Comparison of ENCODE assay signal across 27 mouse cellular contexts in the genomic region with DNA sequence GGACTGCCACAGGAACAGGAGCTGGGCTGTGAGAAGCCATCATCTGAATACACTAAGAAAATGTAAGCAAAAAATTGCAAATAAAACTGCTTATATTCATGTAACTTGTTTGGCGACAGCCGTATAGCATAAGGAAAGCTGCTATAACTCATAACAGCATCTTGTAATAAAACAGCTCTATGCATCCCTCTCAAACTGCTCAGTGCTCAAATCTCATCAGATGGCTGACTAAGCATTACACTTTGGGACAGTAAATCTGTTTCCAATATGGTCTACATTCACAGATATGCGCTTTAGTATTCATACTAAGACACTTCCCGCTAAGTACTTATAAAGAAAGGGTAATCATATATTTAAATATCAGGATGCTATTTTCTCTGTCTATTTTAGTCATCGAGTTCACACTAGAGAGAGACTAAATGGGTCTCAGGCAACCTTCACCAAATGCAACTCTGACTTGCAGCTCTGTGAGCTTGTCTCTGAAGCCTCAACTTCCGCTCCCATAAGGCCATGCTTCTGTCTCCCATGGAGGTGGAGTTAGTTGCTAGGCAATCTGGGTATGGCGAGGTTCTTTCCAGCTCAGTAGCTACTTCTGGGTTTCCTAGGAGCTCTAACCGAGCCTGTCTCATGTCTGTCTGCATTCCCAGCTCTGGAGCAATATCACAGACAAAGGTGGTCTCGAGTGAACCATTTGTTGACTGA.
DNase-seq lines count a peak whose midpoint lies in the region; ATAC-seq and TF ChIP-seq lines count a peak whose summit lies in the region.
"Had no signal": no experiment of that assay in that cellular context is flagged by ENCODE, and none has a peak within 500 bp of the region (broad histone marks: within the 10 kb centered on the region; RNA-seq: fewer than 3 reads in every experiment).

No protein-coding gene starts in this region.

- no peaks in the 10 kb centered on the region for H3K9me3 ChIP-seq in forebrain, embryonic 14.5 days (replicated peaks; ENCODE audit: control insufficient read depth, low read length)
- no peaks in the 10 kb centered on the region for H3K9me3 ChIP-seq in forebrain, embryonic 12.5 days
- H3K9me3 ChIP-seq in hindbrain, embryonic 12.5 days (replicated peaks) = no peaks in the 10 kb centered on the region
- H3K9me3 ChIP-seq in hindbrain, embryonic 14.5 days (ENCODE audit: control insufficient read depth, low read length) = 0 out of 2 replicates have a peak, but pooled peaks cover 4% of the 10 kb centered on the region
- H3K9me3 ChIP-seq: G1E; heart, embryonic 12.5 days; limb, embryonic 13.5 days; liver, embryonic 12.5 days; megakaryocyte, embryonic 14.5 days had no signal

- TF ChIP-seq CTCF in brain, embryonic 14.5 days (IDR thresholded peaks at IDR 0.05; ENCODE audit: borderline replicate concordance, extremely low read depth, insufficient read depth, insufficient read length) = no peak

- no peak for TF ChIP-seq POLR2A in brain, embryonic 14.5 days (IDR thresholded peaks at IDR 0.05; ENCODE audit: borderline replicate concordance, extremely low read depth, insufficient read depth, insufficient read length, poor library complexity, severe bottlenecking)

- H3K36me3 ChIP-seq in forebrain, embryonic 14.5 days (ENCODE audit: control insufficient read depth, insufficient read depth, low read length) = no peaks in the 10 kb centered on the region
- no peaks in the 10 kb centered on the region for H3K36me3 ChIP-seq in forebrain, embryonic 12.5 days (replicated peaks)
- no peaks in the 10 kb centered on the region for H3K36me3 ChIP-seq in hindbrain, embryonic 12.5 days
- no peaks in the 10 kb centered on the region for H3K36me3 ChIP-seq in hindbrain, embryonic 14.5 days (replicated peaks; ENCODE audit: control insufficient read depth, insufficient read depth)
- H3K36me3 ChIP-seq: G1E; heart, embryonic 12.5 days; limb, embryonic 13.5 days; liver, embryonic 12.5 days had no signal

- peak; percentile 36 for DNase-seq in forebrain, embryonic 14.5 days (ENCODE audit: low spot score)
- DNase-seq in hindbrain, embryonic 14.5 days (ENCODE audit: low spot score) = no peak
- DNase-seq in right cerebral cortex, adult 18-20 months = peak; percentile 31
- DNase-seq in right cerebral cortex, postnatal 14 days = no peak
- DNase-seq in brain, embryonic 14.5 days (ENCODE audit: low read depth) = peak; percentile 40
- DNase-seq in lung, postnatal 4 days = no peak
- DNase-seq: adrenal gland, adult 8-10 months; cerebellum, adult 11-12 months; cerebellum, adult 9-11 months; gastrocnemius, adult 2 months; heart, adult 2 months; heart, postnatal 4 days; kidney, adult 9 months; kidney, postnatal 10 days; liver, postnatal 0 days; lung, postnatal 36 days; midbrain, embryonic 14.5 days; thymus, adult 18-20 months; thymus, postnatal 25 days had no signal

- H3K4me2 ChIP-seq in forebrain, embryonic 14.5 days (ENCODE audit: low read length) = no peak overlapping the region
- H3K4me2 ChIP-seq in forebrain, embryonic 12.5 days = no peak overlapping the region
- no peak overlapping the region for H3K4me2 ChIP-seq in hindbrain, embryonic 12.5 days (replicated peaks)
- H3K4me2 ChIP-seq in hindbrain, embryonic 14.5 days (replicated peaks) = no peak overlapping the region
- H3K4me2 ChIP-seq: heart, embryonic 12.5 days; limb, embryonic 13.5 days; liver, embryonic 12.5 days had no signal

- no peak overlapping the region for H3K9ac ChIP-seq in forebrain, embryonic 14.5 days (ENCODE audit: low read length)
- no peak overlapping the region for H3K9ac ChIP-seq in forebrain, embryonic 12.5 days
- H3K9ac ChIP-seq in hindbrain, embryonic 12.5 days = no peak overlapping the region
- H3K9ac ChIP-seq in hindbrain, embryonic 14.5 days = no peak overlapping the region
- H3K9ac ChIP-seq: heart, embryonic 12.5 days; limb, embryonic 13.5 days; liver, embryonic 12.5 days; liver, postnatal 0 days had no signal

- no peak overlapping the region for H3K4me3 ChIP-seq in forebrain, embryonic 14.5 days (ENCODE audit: low read depth, low read length)
- H3K4me3 ChIP-seq in forebrain, embryonic 12.5 days (replicated peaks) = no peak overlapping the region
- H3K4me3 ChIP-seq in hindbrain, embryonic 12.5 days = no peak overlapping the region
- no peak overlapping the region for H3K4me3 ChIP-seq in hindbrain, embryonic 14.5 days (replicated peaks; ENCODE audit: low read length)
- H3K4me3 ChIP-seq: gastrocnemius, adult 2 months; heart, adult 2 months; heart, embryonic 12.5 days; limb, embryonic 13.5 days; liver, embryonic 12.5 days; megakaryocyte, embryonic 14.5 days had no signal

- H3K27ac ChIP-seq in forebrain, embryonic 14.5 days (ENCODE audit: low read depth, low read length) = no peak overlapping the region
- no peak overlapping the region for H3K27ac ChIP-seq in forebrain, embryonic 12.5 days
- H3K27ac ChIP-seq in hindbrain, embryonic 12.5 days = no peak overlapping the region
- no peak overlapping the region for H3K27ac ChIP-seq in hindbrain, embryonic 14.5 days
- H3K27ac ChIP-seq: gastrocnemius, adult 2 months; heart, adult 2 months; limb, embryonic 13.5 days; liver, embryonic 12.5 days had no signal

- no peaks in the 10 kb centered on the region for H3K4me1 ChIP-seq in forebrain, embryonic 14.5 days (ENCODE audit: control insufficient read depth, insufficient read depth, low read length)
- no peaks in the 10 kb centered on the region for H3K4me1 ChIP-seq in forebrain, embryonic 12.5 days
- H3K4me1 ChIP-seq in hindbrain, embryonic 12.5 days = no peaks in the 10 kb centered on the region
- no peaks in the 10 kb centered on the region for H3K4me1 ChIP-seq in hindbrain, embryonic 14.5 days (replicated peaks; ENCODE audit: control insufficient read depth, insufficient read depth, low read length)
- H3K4me1 ChIP-seq: heart, embryonic 12.5 days; limb, embryonic 13.5 days; liver, embryonic 12.5 days; megakaryocyte, embryonic 14.5 days had no signal

- H3K27me3 ChIP-seq in forebrain, embryonic 14.5 days (replicated peaks; ENCODE audit: control insufficient read depth, insufficient read depth, low read length) = no peaks in the 10 kb centered on the region
- H3K27me3 ChIP-seq in forebrain, embryonic 12.5 days = no peaks in the 10 kb centered on the region
- H3K27me3 ChIP-seq in hindbrain, embryonic 12.5 days = no peaks in the 10 kb centered on the region
- H3K27me3 ChIP-seq in hindbrain, embryonic 14.5 days (ENCODE audit: control insufficient read depth, insufficient read depth, low read length) = no peaks in the 10 kb centered on the region
- H3K27me3 ChIP-seq: heart, embryonic 12.5 days; limb, embryonic 13.5 days; liver, embryonic 12.5 days; megakaryocyte, embryonic 14.5 days had no signal

- no peak for ATAC-seq in forebrain, embryonic 14.5 days
- no peak for ATAC-seq in forebrain, embryonic 12.5 days (ENCODE audit: low FRiP score)
- 0 out of 2 replicates have a peak, but pooled peaks have one; percentile 32 for ATAC-seq in hindbrain, embryonic 12.5 days (ENCODE audit: low FRiP score)
- ATAC-seq in hindbrain, embryonic 14.5 days (ENCODE audit: low FRiP score) = no peak
- ATAC-seq: intestine, postnatal 0 days; liver, embryonic 12.5 days; liver, postnatal 0 days had no signal

- 79% methylated on average over 9 of the region's 9 CpGs for WGBS in forebrain, embryonic 14.5 days
- 84% methylated on average over 9 of the region's 9 CpGs for WGBS in forebrain, embryonic 12.5 days
- 72% methylated on average over 9 of the region's 9 CpGs for WGBS in hindbrain, embryonic 12.5 days
- 64% methylated on average over 9 of the region's 9 CpGs for WGBS in hindbrain, embryonic 14.5 days

Comparison
In these comparisons a context has a peak if more than half of its experiments do, and no peak if none do; other contexts are left out.
1. DNase-seq: peak in forebrain, embryonic 14.5 days (single experiment), right cerebral cortex, adult 18-20 months (single experiment) and brain, embryonic 14.5 days (single experiment); none in hindbrain, embryonic 14.5 days (single experiment), right cerebral cortex, postnatal 14 days (single experiment) and lung, postnatal 4 days (0 of 2).